Mouse (Mus musculus) cortical plate, adult 2 months (tissue): Measurements from ENCODE around the gene Tbcel.

Experiments used
- CTCF ChIP-seq: fragments of 200-500 bp; IDR thresholded peaks from 2 replicates; pipeline ENCODE4 v1.5.1; 2011; ENCODE audit warnings: mild to moderate bottlenecking, control low read depth, low read length; ENCODE audit not compliant: insufficient read depth; ENCODE audit errors: extremely low read depth
- POLR2A ChIP-seq: fragments of 200-500 bp; IDR thresholded peaks from 2 replicates; pipeline ENCODE4 v1.6.1; 2011; ENCODE audit warnings: mild to moderate bottlenecking, low read length, control low read depth; ENCODE audit not compliant: insufficient read depth; ENCODE audit errors: extremely low read depth

DNA sequence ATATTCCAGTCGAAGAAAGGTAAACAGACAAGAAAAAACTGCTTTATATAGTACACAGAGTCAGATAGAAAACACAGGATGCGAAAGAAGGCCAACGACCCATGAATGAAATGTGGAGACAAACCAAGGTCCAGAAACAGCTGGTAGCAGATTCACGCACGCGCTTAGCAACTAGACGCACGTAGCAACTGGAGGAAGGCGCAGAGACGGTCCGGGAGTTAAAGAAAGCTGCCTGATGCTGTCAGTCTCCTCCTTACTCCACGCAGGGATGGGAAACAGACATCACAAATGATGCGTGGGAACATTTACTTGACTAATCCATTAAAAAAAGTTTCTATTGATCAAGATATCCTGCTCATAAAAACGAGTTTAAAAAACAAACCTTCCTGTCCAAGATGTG is 10.6 kb upstream of the Tbcel start:
- TF ChIP-seq CTCF: no peak
- no peak for TF ChIP-seq POLR2A
